Mouse (Mus musculus): ENCODE results near the gene Tiam2.

GRCm38 (mm10) chr17:3472018-3472417 lies 145.6 kb downstream of the Tiam2 start:
- TF ChIP-seq CTCF (IDR thresholded peaks at IDR 0.05; ENCODE audit: low read depth): no peak
- no peak for TF ChIP-seq EP300 (optimal IDR thresholded peaks at IDR 0.05)

Measured in stomach, postnatal 0 days (tissue).